Mouse (Mus musculus) liver, embryonic 14.5 days (tissue): Measurements from ENCODE around the gene Gpr63. TPM values are rescaled to one million over a fixed set of nuclear protein-coding genes. Genes with fewer than 3 reads are reported as not detected.
"Not testable (repeated sequence)": the region's sequence is repeated elsewhere in the genome, so short reads cannot be mapped to it uniquely, and the experiment has no call there.

Experiments used
- ATAC-seq: fragments of 200-750 bp; cut with Nextera tagmentation; 2 replicates; pipeline ENCODE4 v1.8.0; 2017; ENCODE audit warnings: moderate number of reproducible peaks, mild to moderate bottlenecking, moderate library complexity; ENCODE audit not compliant: insufficient read depth
- DNase-seq, 3 experiments: peaks; one replicate each; pipeline ENCODE4 v3.0.0-alpha.2; 2012 to 2013; ENCODE audit warnings: low read depth in 3 of 3, low spot score in 3 of 3
- H3K27ac ChIP-seq: fragments of 300-500 bp; sonication (generic); 2 replicates; pipeline ENCODE4 v1.5.1; 2014; ENCODE audit warnings: moderate library complexity, mild to moderate bottlenecking, control low read depth, inconsistent platforms
- H3K27me3 ChIP-seq: fragments of 300-500 bp; sonication (generic); 2 replicates; pipeline ENCODE4 v1.6.1; 2014; ENCODE audit warnings: mild to moderate bottlenecking, low read length, moderate library complexity; ENCODE audit not compliant: control insufficient read depth, insufficient read depth
- H3K36me3 ChIP-seq: fragments of 300-500 bp; sonication (generic); replicated peaks from 2 replicates; pipeline ENCODE4 v1.6.1; 2014; ENCODE audit warnings: low read depth; ENCODE audit not compliant: control insufficient read depth, insufficient read depth
- H3K4me1 ChIP-seq, 2 experiments: fragments of 200-500 bp in 1 of 2; fragments of 300-500 bp in 1 of 2; sonication (generic) in 1 of 2; replicated peaks; 2 replicates each; pipeline ENCODE4 v1.6.1; 2012 to 2014; ENCODE audit warnings: antibody characterized with exemption in 1 of 2, inconsistent platforms in 1 of 2, low read length in 1 of 2; ENCODE audit not compliant: control insufficient read depth in 2 of 2, insufficient read depth in 2 of 2
- H3K4me2 ChIP-seq: fragments of 300-500 bp; sonication (generic); 2 replicates; pipeline ENCODE4 v1.6.1; 2014; ENCODE audit warnings: low read depth, mild to moderate bottlenecking, control low read depth, moderate library complexity
- H3K4me3 ChIP-seq, 2 experiments: fragments of 200-500 bp in 1 of 2; fragments of 300-500 bp in 1 of 2; sonication (generic) in 1 of 2; 2 replicates each; pipeline ENCODE4 v1.5.1; 2012 to 2014; ENCODE audit warnings: low read depth in 2 of 2, low read length in 2 of 2, mild to moderate bottlenecking in 2 of 2, control low read depth in 1 of 2, inconsistent platforms in 1 of 2, moderate library complexity in 1 of 2; ENCODE audit not compliant: insufficient read depth in 1 of 2
- H3K9ac ChIP-seq: fragments of 300-500 bp; sonication (generic); replicated peaks from 2 replicates; pipeline ENCODE4 v1.6.1; 2014; ENCODE audit warnings: mild to moderate bottlenecking, control low read depth, moderate library complexity
- H3K9me3 ChIP-seq: fragments of 300-500 bp; sonication (generic); 2 replicates; pipeline ENCODE4 v1.6.1; 2016; ENCODE audit warnings: low read length, mixed read lengths; ENCODE audit not compliant: control insufficient read depth
- CTCF ChIP-seq: IDR thresholded peaks from 2 replicates; pipeline ENCODE4 v1.5.1; 2016; ENCODE audit warnings: antibody characterized with exemption, low read depth, control low read depth
- EP300 ChIP-seq: IDR thresholded peaks from 2 replicates; pipeline ENCODE4 v1.6.1; 2016; ENCODE audit warnings: antibody characterized with exemption, low read depth
- WGBS: fragments of 180-500 bp; shearing (Covaris S2); extraction: QIAGEN DNeasy Blood & Tissue Kit; methylation state at CpG from one replicate; pipeline ENCODE4 v1.1.7; 2014; ENCODE audit not compliant: insufficient replicate concordance; 5-methylcytosine and 5-hydroxymethylcytosine counted together
- polyA plus RNA-seq, 2 experiments: library from polyadenylated mRNA; depleted of rRNA in 1 of 2; stranded (reverse) in 1 of 2; unstranded in 1 of 2; fragments of >200 nt; fragmentation: Nextera tagmentation in 1 of 2; extraction: Ambion mirVana in 1 of 2; gene quantifications; 2 replicates each; pipeline versions ENCODE4 v1.2.1 to v1.2.3; 2012 to 2014

Gene Gpr63
- polyA plus RNA-seq, 2 experiments, result 0.02 TPM; not detected in 1

GRCm38 (mm10) chr4:24991475-24991874 lies 25.3 kb downstream of the Gpr63 start:
- H3K4me3 ChIP-seq, result no peak overlapping the region
- H3K27me3 ChIP-seq, result no peaks in the 10 kb centered on the region
- DNase-seq, result no peak
- no peak for ATAC-seq
- no peak overlapping the region for H3K27ac ChIP-seq
- no peak overlapping the region for H3K9ac ChIP-seq
- H3K9me3 ChIP-seq, result no peaks in the 10 kb centered on the region
- H3K36me3 ChIP-seq, result no peaks in the 10 kb centered on the region
- H3K4me1 ChIP-seq, result no peaks in the 10 kb centered on the region
- no peak for TF ChIP-seq EP300
- TF ChIP-seq CTCF, result no peak
- WGBS, result 61% methylated on average over 2 of the region's 2 CpGs
- H3K4me2 ChIP-seq, result no peak overlapping the region

- H3K27ac ChIP-seq, ATAC-seq, DNase-seq, H3K4me2 ChIP-seq, H3K9ac ChIP-seq, H3K27me3 ChIP-seq, H3K9me3 ChIP-seq, H3K4me1 ChIP-seq, H3K36me3 ChIP-seq, H3K4me3 ChIP-seq: not testable (repeated sequence)
- 62% methylated on average over 8 of the region's 8 CpGs for WGBS
These were observed 43.1 kb downstream of the Gpr63 start for GRCm38 (mm10) chr4:25009328-25009727.

DNA sequence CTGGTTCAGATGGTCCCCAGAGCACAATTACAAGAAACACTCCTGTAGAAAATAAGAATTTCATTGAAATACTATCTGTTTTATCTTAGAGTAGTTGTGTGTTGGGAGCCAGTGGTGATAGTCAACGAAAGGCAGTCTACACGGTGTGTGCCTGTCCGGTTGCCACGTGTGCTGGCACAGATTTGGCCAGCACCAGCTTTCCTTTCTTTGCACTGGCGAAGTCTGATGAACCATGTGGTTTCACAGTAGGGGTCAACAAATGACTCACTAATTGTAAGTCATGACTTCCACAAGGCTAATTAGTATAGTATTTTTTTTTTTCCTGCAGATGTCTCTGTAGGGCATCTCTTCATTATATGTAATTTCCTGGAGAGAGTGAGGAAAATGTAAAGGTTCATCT lies 45.6 kb downstream of the Gpr63 start:
- 56% methylated on average over 5 of the region's 5 CpGs for WGBS
- DNase-seq, result no peak
- Histone ChIP-seq H3K9me3 (no peaks in the 10 kb centered on the region), H3K4me2 (no peak overlapping the region), H3K4me1 (no peaks in the 10 kb centered on the region), H3K36me3 (no peaks in the 10 kb centered on the region), H3K4me3 (no peak overlapping the region), H3K27ac (no peak overlapping the region), H3K9ac (no peak overlapping the region), H3K27me3 (no peaks in the 10 kb centered on the region)
- ATAC-seq, result no peak
- no peak for TF ChIP-seq CTCF
- TF ChIP-seq EP300, result no peak

DNA sequence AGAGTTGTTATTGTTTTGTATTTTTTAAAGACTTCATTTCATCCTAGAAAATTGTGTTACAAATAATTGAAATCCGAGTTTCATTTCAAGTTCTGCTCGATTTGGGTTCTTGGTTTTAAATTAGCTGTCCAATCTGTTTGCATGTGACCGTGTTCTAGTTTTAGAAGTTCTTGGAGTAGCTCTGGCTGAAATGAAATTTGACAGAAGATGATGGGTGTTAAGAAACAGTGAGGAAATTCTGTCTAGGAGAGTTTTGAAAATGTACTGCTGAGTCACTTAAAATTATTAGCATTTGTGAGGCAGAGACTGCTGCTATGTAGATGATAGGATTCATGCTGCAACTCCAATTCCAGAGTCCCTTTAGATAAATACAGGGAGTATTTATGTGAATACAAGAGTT lies 46.5 kb downstream of the Gpr63 start:
- WGBS, result 45% methylated on average over 3 of the region's 3 CpGs
- Histone ChIP-seq H3K4me3 (no peak overlapping the region), H3K4me1 (no peaks in the 10 kb centered on the region), H3K9ac (no peak overlapping the region), H3K9me3 (no peaks in the 10 kb centered on the region), H3K27me3 (no peaks in the 10 kb centered on the region), H3K36me3 (no peaks in the 10 kb centered on the region), H3K4me2 (no peak overlapping the region), H3K27ac (no peak overlapping the region)
- no peak for TF ChIP-seq CTCF
- no peak for TF ChIP-seq EP300
- ATAC-seq (no peak), DNase-seq (no peak)

DNA sequence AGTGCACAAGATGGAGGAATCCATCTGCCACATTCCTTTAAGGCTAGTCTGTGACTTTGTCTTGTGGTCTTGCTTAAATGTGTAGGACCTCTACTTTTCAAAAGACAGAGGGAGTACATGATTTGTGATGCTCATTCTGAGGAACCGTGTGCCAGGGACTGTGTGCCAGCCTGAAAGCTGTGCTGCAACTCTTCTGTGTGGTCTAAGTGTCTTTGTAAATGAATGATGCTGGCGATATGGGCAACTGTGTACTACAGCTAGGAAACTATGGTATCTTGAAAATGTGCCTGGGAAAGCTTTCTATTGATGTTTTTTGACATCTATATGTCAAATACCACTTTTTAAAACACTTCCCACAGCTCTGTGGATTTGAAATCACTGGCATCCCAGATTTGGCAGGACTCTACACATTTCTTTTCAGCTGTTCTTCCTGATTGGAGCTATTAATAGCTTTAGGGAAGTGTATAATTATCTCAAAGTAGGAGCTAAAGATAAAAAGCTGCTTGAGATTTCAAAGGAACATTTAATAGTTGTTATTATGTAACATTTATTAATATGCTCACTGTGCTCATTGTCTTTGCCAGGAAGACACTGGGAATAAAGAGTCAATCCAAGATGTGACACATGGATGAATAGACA lies 48.9 kb downstream of the Gpr63 start:
- TF ChIP-seq EP300 (no peak), CTCF (no peak)
- H3K36me3 ChIP-seq, result no peaks in the 10 kb centered on the region

More for the DNA sequence above, 48.9 kb downstream of the Gpr63 start:
- no peaks in the 10 kb centered on the region for H3K9me3 ChIP-seq
- no peak overlapping the region for H3K27ac ChIP-seq
- H3K9ac ChIP-seq, result no peak overlapping the region
- H3K4me3 ChIP-seq, result no peak overlapping the region
- no peak for ATAC-seq
- H3K4me2 ChIP-seq, result no peak overlapping the region
- no peaks in the 10 kb centered on the region for H3K4me1 ChIP-seq
- DNase-seq, result no peak
- H3K27me3 ChIP-seq, result no peaks in the 10 kb centered on the region
- WGBS, result 48% methylated on average over 2 of the region's 2 CpGs
